Mouse (Mus musculus): ENCODE results near the gene Rpl4.

DNA sequence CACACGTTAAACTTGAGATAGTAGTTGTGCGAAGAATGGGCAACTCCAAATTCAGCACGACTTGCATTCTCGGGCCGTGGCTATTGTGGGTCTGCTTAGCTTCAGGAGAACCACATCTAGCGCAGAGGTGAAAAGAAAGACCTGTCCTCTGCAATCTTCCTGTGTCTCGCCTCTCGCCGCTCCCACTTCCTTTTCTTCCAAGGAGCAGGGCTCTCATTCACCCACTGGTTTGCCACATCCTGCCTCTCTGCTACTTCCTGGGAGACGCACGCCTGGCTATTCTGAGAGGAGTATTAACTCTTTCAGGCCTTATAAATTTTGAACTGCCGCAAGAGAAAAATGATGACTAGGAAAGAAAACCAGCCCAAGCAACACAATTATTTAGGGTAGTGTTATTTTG, 54.6 kb downstream of the Rpl4 start:
- TF ChIP-seq CTCF (IDR thresholded peaks at IDR 0.05; ENCODE audit: insufficient read depth, low read length) (no peak), POLR2A (IDR thresholded peaks at IDR 0.05; ENCODE audit: borderline replicate concordance, extremely low read depth, low read depth, low read length) (no peak)
